Mouse (Mus musculus) liver, embryonic 14.5 days (tissue): ENCODE data around the gene Apln.

Experiments used
- CTCF ChIP-seq: IDR thresholded peaks from 2 replicates; pipeline ENCODE4 v1.5.1; 2016; ENCODE audit warnings: antibody characterized with exemption, low read depth, control low read depth
- EP300 ChIP-seq: IDR thresholded peaks from 2 replicates; pipeline ENCODE4 v1.6.1; 2016; ENCODE audit warnings: antibody characterized with exemption, low read depth

GRCm38 (mm10) chrX:48064166-48064853 lies 29.7 kb upstream of the Apln start:
- TF ChIP-seq EP300 (no peak), CTCF (no peak)
